Mouse (Mus musculus): ENCODE measurements around the gene Hist2h3b. TPM values are rescaled to one million over a fixed set of nuclear protein-coding genes. Genes with fewer than 3 reads are reported as not detected.
"Not testable (repeated sequence)": the region's sequence is repeated elsewhere in the genome, so short reads cannot be mapped to it uniquely, and the experiment has no call there.

Gene Hist2h3b
- polyA plus RNA-seq, 1 experiment from 2014 or later = 12.8 TPM

GRCm38 (mm10) chr3:96269511-96270474 is 1.3 kb downstream of the Hist2h3b start, which contains the start of gene Hist2h2bb:
TSS of gene Hist2h2bb (plus strand) at chr3:96269752.
- Histone ChIP-seq H3K9me3 (no peaks in the 10 kb centered on the region), H3K27me3 (replicated peaks) (no peaks in the 10 kb centered on the region), H3K27ac (peak within 1 kb of the TSS; percentile 95), H3K9ac (peak within 1 kb of the TSS; percentile 65), H3K4me3 (peak within 1 kb of the TSS; percentile 48), H3K36me3 (replicated peaks) (no peaks in the 10 kb centered on the region), H3K4me2 (peak within 1 kb of the TSS; percentile 86), H3K4me1 (peaks cover 12% of the 10 kb centered on the region)
- ATAC-seq (replicated peaks) = peak; percentile 97
- WGBS = under 1% methylated on average over 45 of the region's 45 CpGs

DNA sequence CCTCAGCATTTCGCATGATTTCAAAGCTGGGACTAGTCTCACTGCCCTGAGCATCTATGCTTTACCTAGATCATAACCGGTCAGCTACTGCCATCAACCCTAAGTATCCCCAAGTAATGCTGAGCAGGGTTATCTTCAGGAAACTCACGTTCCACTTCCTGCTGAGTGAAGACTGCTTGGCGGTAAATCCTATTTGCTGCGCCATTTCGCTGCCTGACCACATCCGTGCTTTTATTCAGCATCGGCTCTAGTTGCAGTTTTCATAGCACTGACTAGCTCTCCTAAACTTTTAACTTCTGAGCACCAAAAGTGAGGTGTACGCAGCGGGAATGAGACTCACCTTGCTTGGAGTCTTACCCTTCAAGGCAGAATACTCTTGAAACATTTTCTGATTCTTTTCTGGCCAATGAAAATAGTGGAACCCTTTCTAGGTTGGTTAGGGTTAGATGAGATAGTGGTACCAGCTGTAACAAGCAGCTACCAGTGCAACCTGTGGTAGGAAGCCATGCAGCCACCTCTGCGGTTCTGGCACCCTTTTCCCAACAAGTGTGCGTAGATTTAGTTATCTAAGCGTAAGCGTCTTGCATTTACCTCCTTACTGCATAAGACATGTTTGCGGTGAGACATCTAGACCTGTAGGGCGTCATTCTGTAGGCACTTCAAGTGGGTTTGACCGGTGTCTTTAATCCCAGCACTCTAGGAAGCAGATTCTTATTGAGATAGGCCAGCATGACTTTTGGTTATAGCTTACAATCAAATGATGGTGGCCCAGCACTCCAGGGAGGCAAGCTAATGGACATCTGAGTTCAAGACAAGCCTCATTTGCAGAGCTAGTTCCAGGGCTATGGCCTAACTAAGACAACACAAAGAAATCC is 5.4 kb downstream of the Hist2h3b start:
- Histone ChIP-seq H3K36me3 (replicated peaks) (no peaks in the 10 kb centered on the region), H3K9ac (no peak overlapping the region), H3K27ac (no peak overlapping the region), H3K27me3 (replicated peaks) (no peaks in the 10 kb centered on the region), H3K4me1 (peaks cover 13% of the 10 kb centered on the region), H3K4me2 (no peak overlapping the region), H3K9me3 (no peaks in the 10 kb centered on the region), H3K4me3 (no peak overlapping the region)
- WGBS = 88% methylated on average over 17 of the region's 17 CpGs
- ATAC-seq (replicated peaks) = no peak

DNA sequence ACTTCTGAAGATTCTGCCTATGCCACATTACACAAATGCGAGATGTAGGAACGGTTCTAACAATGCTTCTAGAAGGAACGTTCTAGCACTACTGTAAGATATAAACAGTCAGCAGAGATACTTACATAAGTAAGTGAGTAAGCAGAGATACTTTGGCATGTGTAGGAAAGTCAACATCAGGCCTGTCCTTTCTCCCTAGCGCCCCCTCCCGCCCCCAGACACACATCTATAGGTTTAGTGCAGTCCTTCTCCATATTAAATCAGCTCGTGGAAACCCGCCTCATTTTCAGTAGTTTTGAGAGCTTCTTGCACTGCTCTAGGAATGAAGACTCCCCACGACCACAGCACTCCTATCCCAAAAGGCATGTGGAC is 9.0 kb downstream of the Hist2h3b start:
- no peak; the same call in 1 of the 2 replicates for ATAC-seq (replicated peaks)
- Histone ChIP-seq H3K27me3 (replicated peaks) (peaks cover 8% of the 10 kb centered on the region; the same call in 1 of the 2 replicates), H3K9me3 (no peaks in the 10 kb centered on the region), H3K4me3 (peak overlapping the region; percentile 54), H3K36me3 (replicated peaks) (no peaks in the 10 kb centered on the region), H3K27ac (peak overlapping the region; percentile 92), H3K4me2 (peak overlapping the region; percentile 82), H3K4me1 (peaks cover 9% of the 10 kb centered on the region), H3K9ac (peak overlapping the region; percentile 43)
- 15% methylated on average over 8 of the region's 8 CpGs for WGBS

DNA sequence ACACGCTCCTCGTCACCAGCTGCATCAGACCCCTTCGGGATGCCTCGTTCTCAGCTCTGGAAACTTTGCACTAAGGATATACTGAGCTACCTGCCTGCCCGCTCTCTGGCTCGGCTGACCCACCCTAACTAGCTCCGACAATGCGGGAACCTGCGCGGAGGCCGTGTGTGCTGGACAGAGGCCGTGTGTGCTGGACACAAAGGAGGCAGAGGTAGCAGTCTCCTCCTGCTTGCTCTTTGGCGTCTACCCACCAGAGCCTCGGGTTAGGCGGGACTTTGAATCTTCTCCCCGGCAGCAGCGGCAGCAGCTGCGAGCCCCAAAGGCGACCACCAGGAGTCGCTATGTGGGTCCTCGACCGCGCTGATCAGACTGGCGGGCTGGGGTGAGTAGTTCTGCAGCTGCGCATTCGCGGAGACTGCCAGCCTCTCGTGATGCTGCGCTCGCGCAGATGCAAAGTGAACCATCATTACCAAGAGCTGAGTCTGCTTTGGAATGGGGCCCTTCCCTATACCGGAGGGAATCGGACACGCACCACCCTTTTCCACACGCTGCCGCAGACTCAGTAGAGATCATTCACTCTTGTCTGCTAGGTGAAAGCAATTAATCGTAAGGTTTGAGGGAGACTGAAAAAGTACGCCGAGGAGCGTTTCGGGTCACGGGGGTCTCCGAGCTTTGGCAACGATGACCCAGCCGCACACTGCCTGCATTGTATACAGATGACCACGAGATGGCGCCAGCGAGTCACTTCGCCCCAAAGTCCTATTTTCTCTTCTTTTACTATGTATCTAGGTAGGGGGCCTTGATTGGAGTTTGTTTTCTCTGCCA is 9.6 kb downstream of the Hist2h3b start:
- under 1% methylated on average over 49 of the region's 49 CpGs for WGBS
- Histone ChIP-seq H3K4me3 (peak overlapping the region; percentile 54), H3K27ac (peak overlapping the region; percentile 92)

DNA sequence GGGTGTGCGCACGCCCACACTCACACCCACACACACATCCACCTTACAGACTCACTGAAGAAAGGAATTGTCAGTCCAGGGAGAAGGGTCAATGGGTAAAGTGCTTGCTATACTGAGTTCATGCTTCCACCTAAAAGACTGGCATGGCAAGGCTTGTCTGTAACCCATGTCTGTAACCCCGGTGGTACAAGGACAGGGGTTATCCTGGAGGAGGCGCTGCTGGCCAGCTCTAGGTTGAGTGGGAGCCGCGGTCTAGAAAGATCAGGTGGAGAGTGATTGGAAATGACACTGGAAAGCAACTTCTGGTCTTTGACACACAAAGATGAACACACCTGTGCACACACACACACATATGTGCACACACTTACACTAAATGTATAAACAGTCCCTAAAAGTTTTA is 12.2 kb downstream of the Hist2h3b start:
- Histone ChIP-seq H3K27me3 (replicated peaks) (peaks cover 20% of the 10 kb centered on the region; the same call in 1 of the 2 replicates), H3K9ac (no peak overlapping the region)
- 56% methylated on average over 6 of the region's 6 CpGs for WGBS

More for the DNA sequence above, 9.6 kb downstream of the Hist2h3b start:
- Histone ChIP-seq H3K9me3 (no peaks in the 10 kb centered on the region), H3K9ac (peak overlapping the region; percentile 62), H3K4me1 (peaks cover 9% of the 10 kb centered on the region), H3K27me3 (replicated peaks) (peaks cover 8% of the 10 kb centered on the region; the same call in 1 of the 2 replicates), H3K36me3 (replicated peaks) (no peaks in the 10 kb centered on the region), H3K4me2 (peak overlapping the region; percentile 82)
- peak; percentile 97 for ATAC-seq (replicated peaks)

DNA sequence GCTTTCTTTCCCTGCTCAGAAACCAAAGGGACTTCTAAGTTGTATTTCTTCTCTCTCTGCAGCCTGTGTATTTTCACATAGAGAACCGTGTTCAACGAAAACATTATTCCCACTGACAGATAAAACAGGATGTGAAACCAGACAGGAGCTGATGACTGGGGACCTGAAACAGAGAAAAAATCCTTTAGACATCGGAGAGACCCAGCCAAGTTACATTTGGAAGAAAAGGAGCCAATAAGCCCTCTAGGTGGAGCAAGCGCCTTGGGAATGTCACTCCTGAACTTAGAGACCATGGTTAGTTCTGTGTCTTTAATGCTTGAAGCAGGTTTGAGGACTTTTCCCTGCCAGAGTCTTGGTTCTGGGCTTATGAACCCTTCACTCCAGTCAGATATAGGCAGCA is 16.0 kb downstream of the Hist2h3b start:
- Histone ChIP-seq H3K27ac (no peak overlapping the region), H3K9me3 (no peaks in the 10 kb centered on the region), H3K9ac (no peak overlapping the region), H3K27me3 (replicated peaks) (peaks cover 20% of the 10 kb centered on the region; the same call in 1 of the 2 replicates), H3K36me3 (replicated peaks) (no peaks in the 10 kb centered on the region), H3K4me2 (no peak overlapping the region), H3K4me1 (no peaks in the 10 kb centered on the region), H3K4me3 (no peak overlapping the region)
- no peak for ATAC-seq (replicated peaks)
- WGBS = 22% methylated on average over 4 of the region's 4 CpGs

More for the DNA sequence above, 12.2 kb downstream of the Hist2h3b start:
- Histone ChIP-seq H3K9me3 (no peaks in the 10 kb centered on the region), H3K27ac (no peak overlapping the region), H3K36me3 (replicated peaks) (no peaks in the 10 kb centered on the region), H3K4me3 (no peak overlapping the region), H3K4me1 (peaks cover 9% of the 10 kb centered on the region), H3K4me2 (no peak overlapping the region)
- ATAC-seq (replicated peaks) = no peak

DNA sequence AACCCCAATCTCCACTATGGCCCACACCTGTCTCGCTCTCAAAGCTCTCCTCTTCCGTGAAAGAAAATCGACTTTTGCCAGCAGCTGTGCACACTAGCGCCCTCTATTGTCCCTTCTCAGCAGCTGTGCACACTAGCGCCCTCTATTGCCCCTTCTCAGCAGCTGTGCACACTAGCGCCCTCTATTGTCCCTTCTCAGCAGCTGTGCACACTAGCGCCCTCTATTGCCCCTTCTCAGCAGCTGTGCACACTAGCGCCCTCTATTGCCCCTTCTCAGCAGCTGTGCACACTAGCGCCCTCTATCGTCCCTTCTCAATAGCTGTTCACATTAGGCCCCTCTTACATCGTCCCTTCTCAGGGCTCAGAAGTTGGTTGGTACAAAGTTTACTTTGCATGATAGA is 18.9 kb downstream of the Hist2h3b start:
- not testable (repeated sequence) for H3K4me3 ChIP-seq; H3K9ac ChIP-seq; H3K27ac ChIP-seq; ATAC-seq (replicated peaks); H3K4me2 ChIP-seq; H3K36me3 ChIP-seq (replicated peaks); H3K4me1 ChIP-seq; H3K9me3 ChIP-seq
- peaks cover 12% of the 10 kb centered on the region; the same call in 1 of the 2 replicates for H3K27me3 ChIP-seq (replicated peaks)
- WGBS = 92% methylated on average over 11 of the region's 11 CpGs

DNA sequence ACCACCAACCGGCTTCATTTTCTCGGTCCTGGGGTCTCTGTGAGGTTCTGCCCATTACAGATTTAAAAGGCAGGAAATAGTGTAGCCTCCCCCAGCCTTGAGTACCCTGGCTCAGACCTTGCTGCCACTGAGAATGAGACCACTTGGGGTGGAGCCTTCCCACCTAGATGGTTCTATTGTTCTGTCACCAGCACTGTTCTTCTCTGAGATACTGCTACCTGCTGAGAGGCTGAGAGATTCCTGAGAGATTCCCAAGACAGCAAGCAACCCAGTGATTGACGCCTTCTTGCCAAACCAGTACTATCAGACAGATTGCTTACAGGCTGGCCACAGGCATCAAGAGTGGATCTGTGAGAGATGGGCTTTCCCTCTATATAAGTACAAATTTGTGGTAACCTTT is 20.7 kb downstream of the Hist2h3b start:
- 75% methylated on average over 3 of the region's 3 CpGs for WGBS
- Histone ChIP-seq H3K9me3 (no peaks in the 10 kb centered on the region), H3K4me2 (no peak overlapping the region), H3K9ac (no peak overlapping the region), H3K4me1 (no peaks in the 10 kb centered on the region), H3K36me3 (replicated peaks) (no peaks in the 10 kb centered on the region), H3K4me3 (no peak overlapping the region), H3K27ac (no peak overlapping the region), H3K27me3 (replicated peaks) (0 out of 2 replicates have a peak, but pooled peaks cover 10% of the 10 kb centered on the region)
- ATAC-seq (replicated peaks) = no peak

DNA sequence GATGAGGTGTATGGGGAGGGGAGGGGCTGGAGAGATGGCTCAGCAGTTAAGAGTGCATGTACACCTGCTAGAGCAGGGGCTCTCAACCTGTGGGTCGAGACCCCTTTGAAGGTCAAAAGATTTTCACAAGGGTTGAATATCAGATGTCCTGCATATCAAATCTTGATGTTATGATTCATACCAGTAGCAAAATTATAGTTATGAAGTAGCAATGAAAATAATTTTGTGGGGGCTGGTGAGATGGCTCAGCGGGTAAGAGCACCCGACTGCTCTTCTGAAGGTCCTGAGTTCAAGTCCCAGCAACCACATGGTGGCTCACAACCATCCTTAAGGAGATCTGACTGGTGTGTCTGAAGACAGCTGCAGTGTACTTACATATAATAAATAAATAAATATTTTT is 22.3 kb downstream of the Hist2h3b start:
- 98% methylated on average over 3 of the region's 3 CpGs for WGBS
- not testable (repeated sequence) for H3K27me3 ChIP-seq (replicated peaks); ATAC-seq (replicated peaks); H3K9ac ChIP-seq; H3K4me3 ChIP-seq; H3K4me1 ChIP-seq; H3K9me3 ChIP-seq; H3K27ac ChIP-seq; H3K4me2 ChIP-seq; H3K36me3 ChIP-seq (replicated peaks)

DNA sequence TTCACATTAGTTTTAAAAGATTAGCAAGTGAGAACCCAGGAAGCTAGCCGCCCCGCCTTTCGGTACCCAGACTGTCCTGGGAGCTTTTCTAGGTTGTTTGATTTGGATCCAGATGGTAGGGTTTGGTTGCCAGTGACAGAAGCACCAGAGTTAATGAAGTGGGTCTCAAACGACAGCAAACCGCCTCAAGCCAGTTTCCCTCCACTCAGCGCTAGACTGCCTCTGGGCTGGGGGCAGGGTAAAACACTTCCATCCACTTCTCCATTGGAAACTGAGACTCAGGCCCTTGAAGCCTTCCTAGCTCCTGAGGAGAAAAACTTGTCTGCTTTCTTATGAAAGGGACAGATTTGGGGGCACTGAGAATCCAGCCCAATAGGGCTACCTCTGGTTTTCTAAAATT is 24.2 kb downstream of the Hist2h3b start:
- no peaks in the 10 kb centered on the region for H3K4me1 ChIP-seq
- H3K27me3 ChIP-seq (replicated peaks) = 0 out of 2 replicates have a peak, but pooled peaks cover 4% of the 10 kb centered on the region
- H3K9ac ChIP-seq = no peak overlapping the region
- no peaks in the 10 kb centered on the region for H3K9me3 ChIP-seq
- no peak overlapping the region for H3K27ac ChIP-seq
- H3K36me3 ChIP-seq (replicated peaks) = no peaks in the 10 kb centered on the region
- no peak overlapping the region for H3K4me2 ChIP-seq
- no peak overlapping the region for H3K4me3 ChIP-seq
- 75% methylated on average over 6 of the region's 6 CpGs for WGBS
- no peak for ATAC-seq (replicated peaks)

DNA sequence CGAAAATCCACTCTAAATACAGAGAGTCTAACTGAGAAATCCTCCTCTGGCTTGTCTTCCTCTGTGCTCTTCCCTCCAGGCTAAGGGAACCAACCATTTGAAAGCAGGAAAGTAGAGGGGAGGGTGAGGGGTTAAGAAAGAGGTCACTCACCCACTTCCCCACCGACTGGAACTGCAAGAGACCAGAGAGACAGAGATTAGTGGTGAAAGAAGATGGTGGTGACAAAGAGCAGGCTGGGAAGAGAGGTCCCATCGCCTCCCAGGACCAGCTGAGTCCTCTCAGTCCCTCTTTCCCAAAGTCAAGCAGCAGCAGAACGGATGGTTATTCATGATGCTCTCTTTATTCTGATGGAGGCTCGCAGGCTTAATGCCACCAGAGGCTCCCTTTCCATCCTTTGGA is 24.9 kb downstream of the Hist2h3b start:
- Histone ChIP-seq H3K4me3 (no peak overlapping the region), H3K4me2 (no peak overlapping the region), H3K9me3 (no peaks in the 10 kb centered on the region), H3K9ac (no peak overlapping the region), H3K4me1 (no peaks in the 10 kb centered on the region), H3K27ac (no peak overlapping the region), H3K36me3 (replicated peaks) (no peaks in the 10 kb centered on the region), H3K27me3 (replicated peaks) (0 out of 2 replicates have a peak, but pooled peaks cover 4% of the 10 kb centered on the region)
- 49% methylated on average over 5 of the region's 5 CpGs for WGBS
- ATAC-seq (replicated peaks) = no peak
